Mouse (Mus musculus) MEL (cell line): ENCODE measurements around the gene Alg11.

Experiments used
- CTCF ChIP-seq, 3 experiments: IDR thresholded peaks in 2 of 3; conservative IDR thresholded peaks in 1 of 3; 2 replicates each; pipeline ENCODE4 v1.5.1; 2011 to 2012; ENCODE audit warnings: low read length in 3 of 3, low read depth in 2 of 3, mild to moderate bottlenecking in 2 of 3, improper control_type of control experiment in 1 of 3, inconsistent platforms in 1 of 3, mixed read lengths in 1 of 3, moderate library complexity in 1 of 3; ENCODE audit not compliant: control insufficient read depth in 1 of 3, insufficient read depth in 1 of 3, poor library complexity in 1 of 3, severe bottlenecking in 1 of 3
- ELF1 ChIP-seq: IDR thresholded peaks from 2 replicates; pipeline ENCODE4 v1.6.1; 2014; ENCODE audit warnings: low read depth, mild to moderate bottlenecking, inconsistent platforms, low read length, improper control_type of control experiment, moderate library complexity
- EP300 ChIP-seq, 2 experiments: IDR thresholded peaks; 2 replicates each; pipeline ENCODE4 v1.6.1; 2011; ENCODE audit warnings: improper control_type of control experiment in 2 of 2, low read length in 2 of 2, low read depth in 1 of 2, mild to moderate bottlenecking in 1 of 2
- ETS1 ChIP-seq: IDR thresholded peaks from 2 replicates; pipeline ENCODE4 v1.6.1; 2012; ENCODE audit warnings: low read depth, mild to moderate bottlenecking, inconsistent platforms, low read length, improper control_type of control experiment, moderate library complexity
- HCFC1 ChIP-seq: IDR thresholded peaks from 2 replicates; pipeline ENCODE4 v1.6.1; 2012; ENCODE audit warnings: low read depth, mild to moderate bottlenecking, inconsistent platforms, low read length, improper control_type of control experiment, moderate library complexity
- JUND ChIP-seq: IDR thresholded peaks from 2 replicates; pipeline ENCODE4 v1.6.1; 2011; ENCODE audit warnings: low read depth, mild to moderate bottlenecking, improper control_type of control experiment, low read length
- NRF1 ChIP-seq: IDR thresholded peaks from 2 replicates; pipeline ENCODE4 v1.6.1; 2014; ENCODE audit warnings: low read depth, mild to moderate bottlenecking, inconsistent platforms, low read length, improper control_type of control experiment, moderate library complexity; ENCODE audit not compliant: poor library complexity, insufficient read depth, severe bottlenecking
- TAL1 ChIP-seq: IDR thresholded peaks from 2 replicates; pipeline ENCODE4 v1.6.1; 2012; ENCODE audit warnings: mild to moderate bottlenecking, inconsistent platforms, low read length, moderate library complexity, mixed read lengths
- TCF12 ChIP-seq: IDR thresholded peaks from 2 replicates; pipeline ENCODE4 v1.6.1; 2014; ENCODE audit warnings: low read depth, mild to moderate bottlenecking, inconsistent platforms, low read length, improper control_type of control experiment, moderate library complexity
- ZC3H11A ChIP-seq: IDR thresholded peaks from 2 replicates; pipeline ENCODE4 v1.6.1; 2012; ENCODE audit warnings: low read depth, mild to moderate bottlenecking, inconsistent platforms, low read length, improper control_type of control experiment

- TF ChIP-seq CTCF (IDR thresholded peaks at IDR 0.05 in 2 of 3, conservative IDR thresholded peaks at IDR 0.05 in 1 of 3; ENCODE audit: control insufficient read depth in 1 of 3, insufficient read depth in 1 of 3, low read depth in 2 of 3, low read length in 3 of 3, poor library complexity in 1 of 3, severe bottlenecking in 1 of 3) = no peak
- no peak for TF ChIP-seq HCFC1
- no peak for TF ChIP-seq TCF12
- no peak for TF ChIP-seq TAL1
- TF ChIP-seq JUND = no peak
- TF ChIP-seq NRF1 = no peak
- TF ChIP-seq ZC3H11A = no peak
- TF ChIP-seq EP300 (IDR thresholded peaks at IDR 0.05; ENCODE audit: low read depth in 1 of 2, low read length in 2 of 2) = no peak
- TF ChIP-seq ETS1 = no peak
- TF ChIP-seq ELF1 = no peak
These were observed 605 bp downstream of the Alg11 start for GRCm38 (mm10) chr8:22061126-22061525.
